Mouse (Mus musculus) ES-E14 (cell line): Measurements from ENCODE around the gene Adgrf1. TPM values are rescaled to one million over a fixed set of nuclear protein-coding genes. Genes with fewer than 3 reads are reported as not detected.

Experiments
- DNase-seq: peaks from one replicate; pipeline ENCODE4 v3.0.0-alpha.2; 2013; ENCODE audit warnings: low read depth, low spot score
- H3K27ac ChIP-seq: 2 replicates; pipeline ENCODE4 v1.5.1; 2012; ENCODE audit warnings: low read depth, mild to moderate bottlenecking, low read length, moderate library complexity, mixed read lengths; ENCODE audit not compliant: poor library complexity, insufficient read depth, severe bottlenecking
- H3K36me3 ChIP-seq: 2 replicates; pipeline ENCODE4 v1.6.1; 2012; ENCODE audit warnings: mild to moderate bottlenecking, low read length, moderate library complexity, mixed read lengths; ENCODE audit not compliant: control insufficient read depth, poor library complexity, insufficient read depth, severe bottlenecking
- H3K4me1 ChIP-seq, 2 experiments: fragments of 150-350 bp in 1 of 2; sonication (generic) in 1 of 2; 2 replicates each; pipeline ENCODE4 v1.6.1; 2012; ENCODE audit warnings: low read length in 2 of 2, mild to moderate bottlenecking in 1 of 2, mixed read lengths in 1 of 2; ENCODE audit not compliant: control insufficient read depth in 2 of 2, insufficient read depth in 2 of 2, poor library complexity in 1 of 2
- H3K4me3 ChIP-seq, 2 experiments: fragments of 150-350 bp in 1 of 2; sonication (generic) in 1 of 2; 2 replicates each; pipeline ENCODE4 v1.5.1; 2012; ENCODE audit warnings: low read length in 2 of 2, low read depth in 1 of 2, mild to moderate bottlenecking in 1 of 2, mixed read lengths in 1 of 2; ENCODE audit not compliant: insufficient read depth in 1 of 2, poor library complexity in 1 of 2, severe bottlenecking in 1 of 2
- H3K9ac ChIP-seq: 2 replicates; pipeline ENCODE4 v1.6.1; 2012; ENCODE audit warnings: low read depth, mild to moderate bottlenecking, low read length, mixed read lengths; ENCODE audit not compliant: poor library complexity, insufficient read depth, severe bottlenecking
- H3K9me3 ChIP-seq: fragments of 150-350 bp; sonication (generic); 2 replicates; pipeline ENCODE4 v1.6.1; 2012; ENCODE audit warnings: low read depth, mild to moderate bottlenecking, low read length; ENCODE audit not compliant: control insufficient read depth, insufficient read depth
- CHD2 ChIP-seq: IDR thresholded peaks from 2 replicates; pipeline ENCODE4 v1.6.1; 2014; ENCODE audit warnings: mild to moderate bottlenecking, low read depth, low read length, inconsistent platforms
- HCFC1 ChIP-seq: IDR thresholded peaks from 2 replicates; pipeline ENCODE4 v1.6.1; 2012; ENCODE audit warnings: low read length, inconsistent platforms, borderline replicate concordance; ENCODE audit not compliant: insufficient read depth
- MAFK ChIP-seq: IDR thresholded peaks from 2 replicates; pipeline ENCODE4 v1.6.1; 2014; ENCODE audit warnings: mild to moderate bottlenecking, low read depth, low read length, inconsistent platforms; ENCODE audit not compliant: insufficient read depth
- ZC3H11A ChIP-seq: IDR thresholded peaks from 2 replicates; pipeline ENCODE4 v1.6.1; 2012; ENCODE audit warnings: low read depth, mild to moderate bottlenecking, inconsistent platforms, low read length, borderline replicate concordance
- ZNF384 ChIP-seq: IDR thresholded peaks from 2 replicates; pipeline ENCODE4 v1.6.1; 2012; ENCODE audit warnings: low read depth, low read length, inconsistent platforms
- in situ Hi-C, 2 experiments: fragments of 600-800 bp; cut with MboI; formaldehyde crosslinking; loops; one replicate each; pipeline ENCODE4 v1.15.1; 2025; ENCODE audit warnings: low sequenced_read_pairs in 2 of 2, inconsistent platforms in 1 of 2; ENCODE audit not compliant: unreplicated experiment in 2 of 2
- total RNA-seq: library from RNA; depleted of rRNA; stranded (reverse); fragments of 300-350 nt; gene quantifications from 2 replicates; pipeline ENCODE4 v1.2.3, GENCODE M21; 2012

Gene Adgrf1
- total RNA-seq, 1 experiment = not detected

DNA sequence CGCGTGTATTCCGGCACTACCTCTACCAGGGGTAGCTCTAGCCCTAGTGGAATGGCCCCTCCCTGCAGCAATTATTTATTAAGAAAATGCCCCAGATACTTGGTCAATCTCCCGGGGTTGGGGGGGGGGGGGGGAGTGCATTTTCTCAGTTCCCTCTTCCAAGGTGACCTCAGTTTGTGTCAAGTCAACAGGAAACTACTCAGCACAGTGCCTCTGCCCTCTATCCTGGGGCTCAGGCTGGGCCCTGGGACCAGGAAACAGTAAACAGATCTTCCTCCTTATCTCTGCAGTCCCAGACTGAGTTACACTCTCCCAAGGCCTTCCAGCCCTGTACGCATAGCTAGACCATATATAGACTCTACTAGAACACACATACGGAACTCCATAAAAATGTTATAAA lies 57.7 kb downstream of the Adgrf1 start:
- no peaks in the 10 kb centered on the region for H3K9me3 ChIP-seq
- DNase-seq = no peak
- H3K27ac ChIP-seq = no peak overlapping the region

GRCm38 (mm10) chr17:43329216-43329615 lies 59.1 kb downstream of the Adgrf1 start:
- Histone ChIP-seq H3K27ac (no peak overlapping the region), H3K9me3 (no peaks in the 10 kb centered on the region), H3K4me3 (no peak overlapping the region), H3K9ac (no peak overlapping the region), H3K4me1 (0 out of 4 replicates have a peak, but pooled peaks cover 0 to 3% of the 10 kb centered on the region in 2 experiments), H3K36me3 (no peaks in the 10 kb centered on the region)
- in situ Hi-C loops = loop anchor here in 1 of 2 experiments (5.0 kb wide), 1 partner anchor 138 kb away; no protein-coding TSS in a partner anchor
- TF ChIP-seq CHD2 (no peak), MAFK (no peak), HCFC1 (no peak), ZC3H11A (no peak), ZNF384 (no peak)
- DNase-seq = no peak

More for the DNA sequence above, 57.7 kb downstream of the Adgrf1 start:
- Histone ChIP-seq H3K4me1 (0 out of 4 replicates have a peak, but pooled peaks cover 0 to 3% of the 10 kb centered on the region in 2 experiments), H3K9ac (no peak overlapping the region), H3K36me3 (no peaks in the 10 kb centered on the region), H3K4me3 (no peak overlapping the region)
- TF ChIP-seq ZC3H11A = no peak
- no peak for TF ChIP-seq HCFC1
- TF ChIP-seq ZNF384 = no peak
- no peak for TF ChIP-seq MAFK
- TF ChIP-seq CHD2 = no peak
- in situ Hi-C loops = loop anchor here in 1 of 2 experiments (5.0 kb wide), 1 partner anchor 139 kb away; no protein-coding TSS in a partner anchor

DNA sequence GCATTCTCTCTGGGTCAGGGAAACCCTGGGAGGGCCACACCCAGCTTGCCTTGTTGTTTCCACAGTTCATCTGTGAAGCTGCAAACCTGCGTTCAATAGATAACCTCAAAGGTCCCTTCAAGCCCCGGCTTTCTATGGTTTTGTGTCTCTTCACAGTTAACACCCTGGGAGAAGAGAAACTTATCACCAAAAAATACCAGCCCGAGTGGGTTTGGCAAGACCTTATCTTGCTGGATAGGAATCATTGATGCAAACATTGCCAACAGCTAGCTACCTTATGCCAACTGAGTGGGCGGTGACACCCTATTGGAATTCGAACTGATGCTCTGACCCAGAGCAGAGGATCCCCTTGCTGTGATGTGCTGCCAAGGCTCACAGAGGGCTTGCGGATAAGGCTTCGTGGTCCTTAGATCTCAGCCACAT lies 59.6 kb downstream of the Adgrf1 start:
- Histone ChIP-seq H3K4me3 (no peak overlapping the region), H3K36me3 (no peaks in the 10 kb centered on the region), H3K9ac (no peak overlapping the region), H3K9me3 (no peaks in the 10 kb centered on the region), H3K4me1 (0 out of 4 replicates have a peak, but pooled peaks cover 0 to 3% of the 10 kb centered on the region in 2 experiments), H3K27ac (no peak overlapping the region)
- DNase-seq = no peak
- TF ChIP-seq MAFK (no peak), ZC3H11A (no peak)
- in situ Hi-C loops = loop anchor here in 1 of 2 experiments (5.0 kb wide), 1 partner anchor 138 kb away; no protein-coding TSS in a partner anchor

GRCm38 (mm10) chr17:43332686-43333085 lies 62.6 kb downstream of the Adgrf1 start:
- H3K27ac ChIP-seq = no peak overlapping the region
- H3K36me3 ChIP-seq = no peaks in the 10 kb centered on the region
- no peak overlapping the region for H3K4me3 ChIP-seq
- in situ Hi-C loops = no loop called here
- TF ChIP-seq HCFC1 (no peak), ZC3H11A (no peak), CHD2 (no peak), ZNF384 (no peak), MAFK (no peak)
- no peak for DNase-seq
- H3K9me3 ChIP-seq = no peaks in the 10 kb centered on the region
- no peaks in the 10 kb centered on the region for H3K4me1 ChIP-seq
- H3K9ac ChIP-seq = no peak overlapping the region

- no peak for DNase-seq
- Histone ChIP-seq H3K36me3 (no peaks in the 10 kb centered on the region), H3K27ac (no peak overlapping the region), H3K4me1 (no peaks in the 10 kb centered on the region), H3K9ac (no peak overlapping the region), H3K9me3 (no peaks in the 10 kb centered on the region), H3K4me3 (no peak overlapping the region)
- in situ Hi-C loops = no loop called here
- TF ChIP-seq MAFK (no peak), CHD2 (no peak)
Measured at GRCm38 (mm10) chr17:43334074-43334473, 63.9 kb downstream of the Adgrf1 start.
